Mouse (Mus musculus): ENCODE data around the gene 4931422A03Rik. TPM values are rescaled to one million over a fixed set of nuclear protein-coding genes. Genes with fewer than 3 reads are reported as not detected.

4931422A03Rik gene
- polyA plus RNA-seq, 1 experiment from 2014 or later = 2.4 TPM

GRCm38 (mm10) chr2:103959574-103959973, 68.6 kb downstream of the 4931422A03Rik start:
- Histone ChIP-seq H3K9me3 (no peaks in the 10 kb centered on the region), H3K4me3 (no peak overlapping the region), H3K36me3 (no peaks in the 10 kb centered on the region), H3K4me1 (replicated peaks) (no peaks in the 10 kb centered on the region), H3K4me2 (no peak overlapping the region), H3K27ac (replicated peaks) (no peak overlapping the region), H3K27me3 (no peaks in the 10 kb centered on the region), H3K9ac (no peak overlapping the region)
- no peak for ATAC-seq (ENCODE audit: low read depth)
- 92% methylated on average over 6 of the region's 6 CpGs for WGBS

- Histone ChIP-seq H3K9ac (no peak overlapping the region), H3K4me2 (no peak overlapping the region), H3K9me3 (no peaks in the 10 kb centered on the region), H3K36me3 (no peaks in the 10 kb centered on the region), H3K4me3 (no peak overlapping the region), H3K27ac (replicated peaks) (no peak overlapping the region), H3K27me3 (no peaks in the 10 kb centered on the region), H3K4me1 (replicated peaks) (no peaks in the 10 kb centered on the region)
- 89% methylated on average over 5 of the region's 5 CpGs for WGBS
- no peak for ATAC-seq (ENCODE audit: low read depth)
Measured at GRCm38 (mm10) chr2:103959066-103959465, 69.1 kb downstream of the 4931422A03Rik start.

- no peak overlapping the region for H3K4me2 ChIP-seq
- no peak overlapping the region for H3K4me3 ChIP-seq
- no peaks in the 10 kb centered on the region for H3K9me3 ChIP-seq
- H3K27me3 ChIP-seq = no peaks in the 10 kb centered on the region
- WGBS = 76% methylated on average over 3 of the region's 3 CpGs
- no peaks in the 10 kb centered on the region for H3K36me3 ChIP-seq
- H3K4me1 ChIP-seq (replicated peaks) = no peaks in the 10 kb centered on the region
- no peak overlapping the region for H3K9ac ChIP-seq
- ATAC-seq (ENCODE audit: low read depth) = no peak
- no peak overlapping the region for H3K27ac ChIP-seq (replicated peaks)
Measured at GRCm38 (mm10) chr2:103958634-103959033, 69.5 kb downstream of the 4931422A03Rik start.

DNA sequence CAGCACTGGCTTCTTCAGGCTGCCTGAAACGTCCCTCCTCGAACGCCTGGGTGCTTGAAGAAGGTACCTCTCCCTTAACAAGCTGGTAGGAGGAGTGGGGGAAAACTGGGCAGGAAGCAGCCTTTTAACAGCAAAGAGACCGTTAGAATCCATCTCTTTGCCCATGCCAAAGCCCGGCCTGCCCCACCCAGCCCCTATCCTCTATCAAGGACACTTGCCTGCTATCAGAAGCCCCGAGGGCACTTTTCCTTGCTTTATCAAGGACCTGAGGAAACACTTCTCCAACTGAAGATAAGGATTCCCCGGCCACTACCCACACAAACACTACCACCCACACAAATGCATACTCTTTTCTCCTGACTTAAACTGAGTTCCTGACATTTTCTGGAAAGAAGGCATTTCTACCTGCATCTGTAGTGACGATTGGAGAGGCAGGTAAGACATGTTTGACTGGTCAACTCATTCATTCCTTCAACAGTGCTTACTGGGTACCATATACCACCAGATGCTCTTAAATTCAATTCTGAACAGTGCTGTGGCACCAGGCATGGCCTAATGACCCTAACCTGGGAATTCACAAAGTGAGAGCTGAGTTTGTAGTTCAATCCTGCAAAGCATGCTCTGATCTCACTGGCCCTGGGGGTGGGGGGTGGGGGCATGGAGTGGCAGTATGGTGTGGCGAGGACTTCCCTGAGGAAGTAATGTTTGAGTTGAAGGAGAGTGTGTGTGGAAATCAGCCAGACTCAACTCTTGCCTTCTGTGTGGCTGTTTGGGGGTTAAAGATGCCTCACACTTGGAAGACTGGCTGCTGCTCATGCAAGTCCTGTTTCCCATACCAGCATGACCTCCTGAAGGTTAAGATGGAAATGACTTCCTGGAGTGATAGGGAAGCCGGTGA, 70.3 kb downstream of the 4931422A03Rik start, which contains the start of gene Lmo2:
TSS of gene Lmo2 (plus strand) at position 338 of the 898 bp plus-strand sequence.
- Histone ChIP-seq H3K9ac (no peak within 1 kb of the TSS), H3K4me3 (no peak within 1 kb of the TSS), H3K27me3 (no peaks in the 10 kb centered on the region), H3K36me3 (no peaks in the 10 kb centered on the region), H3K9me3 (no peaks in the 10 kb centered on the region), H3K4me2 (no peak within 1 kb of the TSS), H3K27ac (replicated peaks) (no peak within 1 kb of the TSS), H3K4me1 (replicated peaks) (no peaks in the 10 kb centered on the region)
- 73% methylated on average over 10 of the region's 10 CpGs for WGBS
- no peak for ATAC-seq (ENCODE audit: low read depth)

DNA sequence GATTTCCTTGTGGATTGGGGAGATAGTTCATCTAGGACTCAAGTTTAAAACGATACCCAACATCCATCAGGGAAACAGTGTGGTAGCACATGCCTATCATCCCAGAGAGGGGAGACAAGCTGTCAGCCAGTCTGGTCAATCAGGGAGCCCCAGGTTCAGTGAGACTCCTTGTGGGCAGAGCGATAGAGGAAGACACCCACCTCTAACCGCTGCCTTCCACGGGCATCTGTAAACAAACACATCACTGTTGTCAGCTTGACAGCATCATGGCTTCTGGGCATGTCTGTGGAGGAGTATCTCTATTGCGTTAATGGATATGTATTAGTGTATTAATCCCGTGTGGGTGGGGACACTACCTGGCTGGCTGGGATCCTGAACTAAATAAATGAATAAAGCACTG, 71.3 kb downstream of the 4931422A03Rik start:
- Histone ChIP-seq H3K4me2 (no peak overlapping the region), H3K27me3 (no peaks in the 10 kb centered on the region), H3K36me3 (no peaks in the 10 kb centered on the region), H3K9ac (no peak overlapping the region), H3K4me1 (replicated peaks) (no peaks in the 10 kb centered on the region), H3K9me3 (no peaks in the 10 kb centered on the region), H3K27ac (replicated peaks) (no peak overlapping the region), H3K4me3 (no peak overlapping the region)
- no peak for ATAC-seq (ENCODE audit: low read depth)
- 88% methylated on average over 6 of the region's 6 CpGs for WGBS

- H3K9ac ChIP-seq = no peak overlapping the region
- ATAC-seq (ENCODE audit: low read depth) = no peak
- H3K4me3 ChIP-seq = no peak overlapping the region
- H3K36me3 ChIP-seq = no peaks in the 10 kb centered on the region
- no peak overlapping the region for H3K27ac ChIP-seq (replicated peaks)
- H3K4me1 ChIP-seq (replicated peaks) = no peaks in the 10 kb centered on the region
- no peaks in the 10 kb centered on the region for H3K9me3 ChIP-seq
- 89% methylated on average over 3 of the region's 3 CpGs for WGBS
- no peak overlapping the region for H3K4me2 ChIP-seq
- H3K27me3 ChIP-seq = no peaks in the 10 kb centered on the region
Measured at GRCm38 (mm10) chr2:103955714-103956113, 72.4 kb downstream of the 4931422A03Rik start.

- no peaks in the 10 kb centered on the region for H3K27me3 ChIP-seq
- H3K36me3 ChIP-seq = no peaks in the 10 kb centered on the region
- no peak overlapping the region for H3K9ac ChIP-seq
- no peak overlapping the region for H3K27ac ChIP-seq (replicated peaks)
- no peak overlapping the region for H3K4me2 ChIP-seq
- WGBS = 93% methylated on average over 6 of the region's 6 CpGs
- peaks cover 7% of the 10 kb centered on the region for H3K4me1 ChIP-seq (replicated peaks)
- no peaks in the 10 kb centered on the region for H3K9me3 ChIP-seq
- no peak overlapping the region for H3K4me3 ChIP-seq
- ATAC-seq (ENCODE audit: low read depth) = no peak
Measured at GRCm38 (mm10) chr2:103953050-103953835, 74.9 kb downstream of the 4931422A03Rik start.

DNA sequence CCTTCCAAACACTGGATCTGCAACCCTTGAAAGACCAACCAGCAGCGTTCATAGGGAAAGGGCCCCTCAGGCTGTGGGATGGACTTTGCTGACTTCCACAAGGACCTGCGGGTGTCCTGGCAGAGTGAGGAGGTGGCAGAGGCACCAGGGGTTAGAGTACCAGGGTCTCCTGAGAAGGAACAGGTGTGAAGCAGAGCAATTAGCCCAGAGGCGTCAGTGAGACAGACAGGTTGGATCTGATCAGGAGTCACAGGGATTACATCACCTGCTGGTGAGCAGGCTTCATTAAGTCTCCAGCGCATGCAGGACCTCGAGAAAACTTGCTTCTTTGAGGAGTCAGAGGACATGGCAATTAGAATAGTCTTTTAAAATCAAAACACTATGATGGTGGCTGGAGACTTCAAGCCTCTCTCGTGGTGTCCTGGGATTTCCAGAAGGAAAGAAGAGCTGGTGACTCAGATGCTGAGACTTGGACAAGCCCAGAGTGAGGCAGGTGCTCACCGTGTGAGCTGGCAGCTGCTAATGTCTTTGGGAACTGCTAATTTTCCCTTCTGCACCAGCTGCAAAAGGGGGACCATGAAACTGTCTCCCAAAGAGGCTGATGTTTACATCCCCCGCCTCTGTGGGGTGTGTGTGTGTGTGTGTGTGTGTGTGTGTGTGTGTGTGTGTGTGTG, 80.0 kb downstream of the 4931422A03Rik start:
- Histone ChIP-seq H3K4me2 (no peak overlapping the region), H3K9ac (no peak overlapping the region), H3K4me3 (no peak overlapping the region), H3K36me3 (no peaks in the 10 kb centered on the region), H3K27ac (replicated peaks) (no peak overlapping the region), H3K4me1 (replicated peaks) (peaks cover 29% of the 10 kb centered on the region), H3K9me3 (no peaks in the 10 kb centered on the region), H3K27me3 (no peaks in the 10 kb centered on the region)
- whole genome bisulfite sequencing = 63% methylated on average over 8 of the region's 8 CpGs
- peak; percentile 40; the same call in 1 of the 2 replicates for ATAC-seq (ENCODE audit: low read depth)

DNA sequence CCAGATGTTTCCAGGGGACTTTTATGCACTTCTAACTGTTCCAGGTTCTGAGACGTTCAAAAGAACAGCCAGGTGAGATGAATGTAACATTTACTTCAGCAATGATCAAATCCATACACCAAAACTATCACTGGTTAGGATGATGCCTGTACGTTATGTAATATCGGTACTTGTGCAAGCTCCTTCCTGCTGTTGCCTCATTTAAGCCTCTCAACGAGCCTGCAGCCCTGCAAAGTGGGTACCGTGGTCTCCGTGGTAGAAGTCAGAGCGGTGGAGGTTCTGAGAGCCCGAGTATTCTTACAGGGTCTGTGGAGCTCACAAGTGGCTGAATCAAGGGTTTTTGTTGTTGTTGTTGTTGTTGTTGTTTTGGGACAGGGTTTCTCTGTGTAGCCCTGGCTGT, 81.3 kb downstream of the 4931422A03Rik start:
- Histone ChIP-seq H3K9ac (no peak overlapping the region), H3K27me3 (no peaks in the 10 kb centered on the region), H3K4me2 (no peak overlapping the region), H3K4me3 (no peak overlapping the region), H3K4me1 (replicated peaks) (peaks cover 29% of the 10 kb centered on the region), H3K36me3 (no peaks in the 10 kb centered on the region), H3K27ac (replicated peaks) (no peak overlapping the region), H3K9me3 (no peaks in the 10 kb centered on the region)
- WGBS = 79% methylated on average over 8 of the region's 8 CpGs
- no peak for ATAC-seq (ENCODE audit: low read depth)

- no peak for ATAC-seq (ENCODE audit: low read depth)
Measured at GRCm38 (mm10) chr2:103945571-103946092, 82.5 kb downstream of the 4931422A03Rik start.

DNA sequence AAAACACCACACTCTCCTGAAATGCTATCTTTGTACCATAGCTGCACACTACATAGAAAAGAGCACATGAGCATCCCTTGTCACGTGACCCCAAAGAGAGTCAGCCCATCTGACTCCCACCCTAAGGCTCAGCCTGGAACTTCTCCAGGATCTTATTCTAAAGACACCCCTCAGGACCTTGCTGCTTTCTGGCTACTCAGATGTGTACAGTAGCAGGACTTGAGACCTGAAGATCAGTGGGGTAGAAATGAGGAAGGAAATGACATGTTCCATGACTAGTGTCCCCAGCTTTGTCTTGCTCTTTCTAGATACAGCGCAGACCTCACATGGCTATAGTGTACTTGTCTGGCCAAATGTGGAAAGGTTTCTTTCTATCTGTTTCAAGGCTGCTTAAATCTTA, 83.3 kb downstream of the 4931422A03Rik start:
- no peaks in the 10 kb centered on the region for H3K9me3 ChIP-seq
- H3K9ac ChIP-seq = no peak overlapping the region
- H3K4me2 ChIP-seq = no peak overlapping the region
- 84% methylated on average over 2 of the region's 2 CpGs for WGBS
- no peaks in the 10 kb centered on the region for H3K36me3 ChIP-seq
- H3K4me1 ChIP-seq (replicated peaks) = peaks cover 29% of the 10 kb centered on the region
- no peak overlapping the region for H3K27ac ChIP-seq (replicated peaks)
- ATAC-seq (ENCODE audit: low read depth) = no peak
- H3K4me3 ChIP-seq = no peak overlapping the region
- H3K27me3 ChIP-seq = no peaks in the 10 kb centered on the region

More at GRCm38 (mm10) chr2:103945571-103946092, 82.5 kb downstream of the 4931422A03Rik start:
- H3K27ac ChIP-seq (replicated peaks) = no peak overlapping the region
- H3K4me1 ChIP-seq (replicated peaks) = peaks cover 29% of the 10 kb centered on the region
- WGBS = 75% methylated on average over 5 of the region's 5 CpGs
- no peak overlapping the region for H3K4me2 ChIP-seq
- no peak overlapping the region for H3K9ac ChIP-seq
- no peaks in the 10 kb centered on the region for H3K27me3 ChIP-seq
- H3K36me3 ChIP-seq = no peaks in the 10 kb centered on the region
- no peaks in the 10 kb centered on the region for H3K9me3 ChIP-seq
- H3K4me3 ChIP-seq = no peak overlapping the region
